Mouse (Mus musculus) layer of hippocampus, adult 11-12 months (tissue): Measurements from ENCODE around the gene Sgms2.
A peak's percentile ranks its signal among the peaks of the same experiment; 100 is the strongest.

ENCODE experiments used
- DNase-seq: peaks from one replicate; pipeline ENCODE4 v3.0.0; 2022; ENCODE audit warnings: low spot score

The Sgms2 gene

GRCm38 (mm10) chr3:131491361-131491925, at the start of gene Sgms2:
Gene Sgms2, minus strand, starts transcription at chr3:131491411.
- no peak for DNase-seq

DNA sequence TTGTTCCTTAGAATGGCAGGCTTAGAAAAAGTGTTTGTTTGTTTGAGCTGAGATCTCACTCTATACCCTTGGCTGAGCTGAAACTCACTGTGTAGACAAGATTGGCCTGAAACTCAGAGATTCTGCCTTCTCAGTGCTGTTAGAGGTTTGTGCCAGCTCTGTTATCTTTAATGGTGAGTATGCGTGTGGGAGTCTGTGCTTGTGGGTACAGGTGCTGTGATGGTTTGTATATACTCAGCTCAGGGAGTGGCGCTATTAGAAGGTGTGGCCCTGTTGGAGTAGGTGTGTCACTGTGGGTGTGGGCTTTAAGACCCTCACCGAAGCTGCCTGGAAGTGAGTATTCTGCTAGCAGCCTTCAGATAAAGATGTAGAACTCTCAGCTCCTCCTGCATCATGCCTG, 34.0 kb upstream of the Sgms2 start:
- no peak for DNase-seq

- peak; percentile 41 for DNase-seq
Observed at GRCm38 (mm10) chr3:131524779-131525178, 33.6 kb upstream of the Sgms2 start.

- DNase-seq: no peak
Observed at GRCm38 (mm10) chr3:131524210-131524609, 33.0 kb upstream of the Sgms2 start.

GRCm38 (mm10) chr3:131523749-131524148, 32.5 kb upstream of the Sgms2 start:
- no peak for DNase-seq

DNA sequence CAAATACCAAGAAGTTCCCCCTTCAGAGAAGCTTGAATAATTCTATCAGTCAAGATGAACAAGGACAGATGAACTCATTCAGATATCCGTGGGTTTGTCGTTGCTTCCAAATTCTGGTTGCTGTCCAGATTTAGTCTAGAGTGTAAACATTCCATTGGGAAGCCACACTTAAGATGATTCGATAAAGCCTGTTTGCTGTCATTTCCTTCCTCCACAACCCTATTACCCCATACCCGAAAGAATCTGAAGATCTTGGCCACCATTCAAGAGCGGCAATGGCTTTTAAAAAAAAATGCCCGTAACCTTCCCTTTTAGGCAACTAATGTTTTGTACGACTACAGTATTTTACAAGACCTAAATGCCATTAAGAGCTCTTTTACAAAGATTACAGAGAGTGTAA, 31.0 kb upstream of the Sgms2 start:
- no peak for DNase-seq

DNA sequence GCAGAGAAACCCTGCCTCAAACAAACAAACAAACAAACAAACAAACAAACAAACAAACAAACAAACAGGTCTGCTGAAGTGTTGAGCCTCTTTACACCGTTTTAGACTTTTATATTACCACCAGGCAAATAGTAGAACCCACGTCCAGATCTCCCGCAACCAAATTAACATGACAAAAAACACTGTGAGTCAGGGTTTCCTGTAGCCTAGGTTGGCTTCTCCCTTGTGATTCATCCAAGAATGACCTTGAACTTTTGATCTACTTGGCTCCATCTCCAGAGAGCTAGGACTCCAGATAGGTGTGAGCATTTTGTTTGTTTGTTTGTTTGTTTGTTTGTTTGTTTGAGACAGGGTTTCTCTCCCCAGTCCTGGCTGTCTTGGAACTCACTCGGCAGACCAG, 30.0 kb upstream of the Sgms2 start:
- DNase-seq: no peak

- no peak for DNase-seq
Observed at GRCm38 (mm10) chr3:131517756-131518155, 26.5 kb upstream of the Sgms2 start.

GRCm38 (mm10) chr3:131516332-131516999, 25.3 kb upstream of the Sgms2 start:
- no peak for DNase-seq

DNA sequence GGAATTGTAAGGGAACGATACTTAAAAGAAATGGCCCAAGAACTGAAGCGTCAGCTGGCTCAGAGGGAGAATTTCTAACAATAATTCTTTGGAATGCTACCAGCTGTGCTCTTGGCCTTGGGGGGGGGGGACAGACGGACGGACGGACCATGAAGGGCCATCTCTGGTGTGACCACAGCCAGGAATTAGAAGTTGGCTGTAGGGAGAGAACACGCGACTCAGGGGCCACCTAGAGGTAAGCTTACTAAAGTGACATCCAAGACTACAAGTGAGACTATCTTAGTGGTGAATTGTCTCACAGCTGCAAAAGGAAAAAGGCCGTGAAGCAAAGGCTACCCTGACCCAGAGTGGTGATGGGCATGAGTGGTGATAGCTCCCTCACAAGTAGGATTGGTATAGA, 20.4 kb upstream of the Sgms2 start:
- DNase-seq: no peak

GRCm38 (mm10) chr3:131508024-131508423, 16.8 kb upstream of the Sgms2 start:
- no peak for DNase-seq

DNA sequence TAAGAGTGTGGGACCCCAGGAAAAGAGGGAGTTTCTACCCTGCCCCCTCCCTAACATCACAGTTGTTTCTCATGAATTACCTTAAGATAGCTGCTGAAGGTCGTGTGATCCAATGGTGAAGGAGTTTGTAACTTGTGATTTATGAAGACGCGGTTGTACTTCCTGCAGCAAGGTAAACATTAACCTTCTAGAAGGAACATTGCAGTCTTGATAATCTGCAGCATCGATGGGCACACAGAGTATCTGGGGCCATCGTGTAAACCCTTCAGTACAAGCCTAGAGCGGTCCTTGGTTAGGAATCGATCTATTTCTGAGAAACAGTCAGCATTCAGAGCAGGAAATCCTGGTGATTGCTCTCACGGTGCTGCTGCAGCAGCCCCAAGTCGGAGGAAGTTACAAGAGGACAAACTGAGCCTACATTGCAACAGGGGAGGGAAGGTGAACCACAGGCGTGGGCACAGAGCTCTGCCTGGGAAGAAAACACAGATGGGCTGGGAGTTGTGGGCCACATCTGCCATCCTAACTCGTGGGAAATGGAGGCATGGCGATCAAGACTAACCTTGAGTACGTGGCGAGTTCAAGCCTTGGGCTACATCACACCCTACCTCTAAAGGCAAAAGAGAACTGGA, 13.5 kb upstream of the Sgms2 start:
- no peak for DNase-seq

- DNase-seq: no peak
Observed at GRCm38 (mm10) chr3:131501677-131502370, 10.6 kb upstream of the Sgms2 start.

- no peak for DNase-seq
Observed at GRCm38 (mm10) chr3:131499651-131500050, 8.4 kb upstream of the Sgms2 start.

DNA sequence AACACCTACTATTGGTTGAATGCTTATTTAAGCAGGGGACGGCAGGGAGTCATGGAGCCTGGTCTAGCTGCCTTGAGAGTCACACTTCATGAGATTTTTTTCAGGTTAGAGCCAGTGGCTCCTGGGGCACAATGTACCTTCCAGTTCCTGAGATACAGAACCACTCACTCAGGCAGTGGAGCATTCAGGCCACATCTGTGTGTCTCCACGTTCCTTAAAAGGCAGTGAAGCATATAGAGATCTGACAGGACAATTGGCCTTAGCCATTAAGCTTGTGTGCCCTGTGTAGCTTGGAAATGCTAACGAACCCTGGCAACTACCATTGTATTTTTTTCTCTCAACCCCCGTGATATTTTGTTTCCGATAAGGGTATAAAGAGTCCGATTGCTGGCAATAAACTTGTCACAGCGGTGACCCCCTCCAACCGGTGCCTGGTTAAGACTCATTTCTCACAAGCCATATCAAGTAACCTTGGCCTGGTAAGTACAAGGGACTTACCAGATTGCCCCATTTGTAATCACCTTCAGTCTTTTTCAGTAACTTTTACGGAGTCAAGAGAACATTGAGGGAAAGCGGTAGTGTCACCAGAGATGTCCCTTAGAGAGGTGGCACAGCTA, 5.4 kb upstream of the Sgms2 start:
- no peak for DNase-seq

DNA sequence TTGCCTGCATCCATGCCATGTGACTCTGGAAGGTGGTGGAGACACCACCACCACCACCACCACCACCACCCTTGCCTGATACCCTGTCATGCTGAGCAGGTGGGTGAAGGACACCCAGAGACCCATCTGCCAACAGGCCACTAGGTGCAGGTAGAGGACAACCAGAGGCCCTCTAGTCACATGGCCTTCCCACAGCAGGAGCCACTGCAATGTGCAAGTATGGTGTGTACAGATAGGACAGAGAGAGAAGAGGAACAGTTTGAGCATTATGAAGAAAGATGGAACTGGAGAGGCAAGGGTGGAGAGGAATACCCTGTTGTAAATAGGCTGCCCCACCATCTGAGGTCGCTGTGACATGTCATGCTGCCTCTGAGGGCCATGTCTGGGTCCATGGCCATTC, 3.9 kb upstream of the Sgms2 start:
- no peak for DNase-seq

GRCm38 (mm10) chr3:131493194-131493593, 2.0 kb upstream of the Sgms2 start:
- DNase-seq: no peak

DNA sequence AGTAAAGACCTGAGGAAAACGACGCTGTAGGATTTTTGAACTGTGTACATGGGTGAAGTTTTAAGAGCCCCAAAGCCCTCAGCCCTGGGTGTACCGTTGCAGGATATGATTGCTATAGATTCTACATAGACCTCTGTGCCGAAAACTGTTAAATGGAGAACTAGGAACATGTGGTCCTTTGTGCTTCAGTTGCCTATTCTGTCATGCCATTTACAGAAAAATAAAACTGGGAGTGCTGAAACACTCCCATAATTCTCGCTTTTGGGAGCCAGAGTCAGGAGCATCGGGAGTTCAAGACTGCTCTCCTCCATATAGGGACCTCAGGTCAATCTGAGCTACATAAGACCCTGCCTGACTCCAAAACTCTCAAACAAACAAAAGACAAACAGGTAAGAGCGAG, 769 bp upstream of the Sgms2 start:
- no peak for DNase-seq

- peak; percentile 26 for DNase-seq
Observed at GRCm38 (mm10) chr3:131490143-131490908, 885 bp downstream of the Sgms2 start.

DNA sequence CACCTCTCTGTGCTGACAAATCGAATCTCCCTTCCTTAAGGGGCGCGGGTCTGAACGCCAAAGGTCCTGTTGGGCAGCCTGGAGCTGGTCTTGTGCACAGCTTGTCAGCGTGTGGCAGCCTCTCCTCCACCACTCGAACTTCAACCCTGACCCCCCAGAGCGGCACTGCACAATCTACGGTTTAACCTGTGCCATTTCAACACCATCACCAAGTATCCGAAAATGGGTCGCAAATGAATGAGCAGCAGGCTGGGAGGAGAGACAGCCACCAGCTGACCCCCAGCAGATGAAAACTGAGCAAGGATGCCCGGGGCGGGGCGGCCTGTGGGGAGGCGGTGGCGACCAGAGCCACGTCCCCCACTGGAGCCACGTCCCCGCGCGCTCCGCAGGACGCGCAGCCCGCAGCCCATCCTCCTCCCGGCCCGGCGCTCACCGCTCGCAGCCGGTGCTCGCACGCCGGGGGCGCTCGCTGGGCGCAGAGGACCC, 1.5 kb downstream of the Sgms2 start:
- peak; percentile 14 for DNase-seq

- no peak for DNase-seq
Observed at GRCm38 (mm10) chr3:131488969-131489368, 2.2 kb downstream of the Sgms2 start.

DNA sequence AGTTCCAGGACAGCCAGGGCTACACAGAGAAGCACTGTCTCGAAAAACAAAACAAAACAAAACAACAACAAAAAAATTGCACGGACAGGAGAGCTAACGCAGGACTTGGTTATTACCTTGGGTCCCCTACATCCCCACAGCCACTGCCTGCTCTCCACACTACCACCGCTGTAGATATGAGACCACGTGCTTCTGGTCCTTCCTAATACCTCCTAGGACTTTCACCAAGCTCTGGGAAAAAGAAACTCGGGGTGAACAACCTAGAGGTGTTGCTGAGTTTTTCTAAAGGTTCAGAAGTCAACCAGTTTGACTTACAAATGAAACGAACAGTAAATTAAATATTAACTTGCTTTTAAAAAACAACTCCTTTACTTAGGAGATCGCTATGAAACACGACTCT, 2.8 kb downstream of the Sgms2 start:
- no peak for DNase-seq
